Mouse (Mus musculus): ENCODE data around the gene Ssc4d. TPM values are rescaled to one million over a fixed set of nuclear protein-coding genes. Genes with fewer than 3 reads are reported as not detected.

The Ssc4d gene
- total RNA-seq, 2 experiments from 2014 or later, result 1.7 to 4.0 TPM

- intact Hi-C loops (cut with DNase I), result loop anchor here (5.0 kb wide), 1 partner anchor 80 kb away; no protein-coding TSS in a partner anchor
- peak in 1 of 2 experiments; percentile 47 for DNase-seq (ENCODE audit: extremely low spot score in 1 of 2, low spot score in 2 of 2)
Measured at GRCm38 (mm10) chr5:135982398-135982797, 8.1 kb upstream of the Ssc4d start.

GRCm38 (mm10) chr5:135979904-135980303 lies 5.6 kb upstream of the Ssc4d start, which contains the start of gene Zp3:
Gene Zp3 (plus strand): TSS chr5:135980099.
- intact Hi-C loops (cut with DNase I), result loop anchor here (5.0 kb wide), 1 partner anchor 82 kb away; no protein-coding TSS in a partner anchor
- no peak for DNase-seq (ENCODE audit: extremely low spot score in 1 of 2, low spot score in 2 of 2)

GRCm38 (mm10) chr5:135979381-135979780 lies 5.0 kb upstream of the Ssc4d start:
- DNase-seq (ENCODE audit: extremely low spot score in 1 of 2, low spot score in 2 of 2), result no peak
- intact Hi-C loops (cut with DNase I), result no loop called here

GRCm38 (mm10) chr5:135975893-135976668 lies 1.8 kb upstream of the Ssc4d start:
- intact Hi-C loops (cut with DNase I), result no loop called here

GRCm38 (mm10) chr5:135971876-135972275 lies 2.5 kb downstream of the Ssc4d start:
- intact Hi-C loops (cut with DNase I), result no loop called here
- no peak for DNase-seq (ENCODE audit: extremely low spot score in 1 of 2, low spot score in 2 of 2)

More at GRCm38 (mm10) chr5:135975893-135976668, 1.8 kb upstream of the Ssc4d start:
- no peak for DNase-seq (ENCODE audit: extremely low spot score in 1 of 2, low spot score in 2 of 2)

GRCm38 (mm10) chr5:135970247-135970646 lies 4.1 kb downstream of the Ssc4d start:
- no peak for DNase-seq (ENCODE audit: extremely low spot score in 1 of 2, low spot score in 2 of 2)
- intact Hi-C loops (cut with DNase I), result no loop called here

GRCm38 (mm10) chr5:135968781-135969180 lies 5.5 kb downstream of the Ssc4d start:
- no peak for DNase-seq (ENCODE audit: extremely low spot score in 1 of 2, low spot score in 2 of 2)
- intact Hi-C loops (cut with DNase I), result no loop called here

GRCm38 (mm10) chr5:135966866-135967265 lies 7.5 kb downstream of the Ssc4d start:
- intact Hi-C loops (cut with DNase I), result no loop called here
- no peak for DNase-seq (ENCODE audit: extremely low spot score in 1 of 2, low spot score in 2 of 2)

GRCm38 (mm10) chr5:135965501-135965930 lies 8.8 kb downstream of the Ssc4d start:
- intact Hi-C loops (cut with DNase I), result no loop called here

GRCm38 (mm10) chr5:135963280-135963627 lies 11.1 kb downstream of the Ssc4d start:
- intact Hi-C loops (cut with DNase I), result no loop called here
- no peak for DNase-seq (ENCODE audit: extremely low spot score in 1 of 2, low spot score in 2 of 2)

More at GRCm38 (mm10) chr5:135965501-135965930, 8.8 kb downstream of the Ssc4d start:
- DNase-seq (ENCODE audit: extremely low spot score in 1 of 2, low spot score in 2 of 2), result peak in 1 of 2 experiments; percentile 61

GRCm38 (mm10) chr5:135962492-135963279 lies 11.6 kb downstream of the Ssc4d start:
- DNase-seq (ENCODE audit: extremely low spot score in 1 of 2, low spot score in 2 of 2), result peak; percentile 97 to 99
- intact Hi-C loops (cut with DNase I), result no loop called here

- intact Hi-C loops (cut with DNase I), result no loop called here
- DNase-seq (ENCODE audit: extremely low spot score in 1 of 2, low spot score in 2 of 2), result no peak
Measured at GRCm38 (mm10) chr5:135962125-135962491, 12.2 kb downstream of the Ssc4d start.

GRCm38 (mm10) chr5:135960909-135961635 lies 13.3 kb downstream of the Ssc4d start:
- DNase-seq (ENCODE audit: extremely low spot score in 1 of 2, low spot score in 2 of 2), result no peak

GRCm38 (mm10) chr5:135959911-135960310 lies 14.4 kb downstream of the Ssc4d start:
- intact Hi-C loops (cut with DNase I), result no loop called here
- no peak for DNase-seq (ENCODE audit: extremely low spot score in 1 of 2, low spot score in 2 of 2)

More at GRCm38 (mm10) chr5:135960909-135961635, 13.3 kb downstream of the Ssc4d start:
- intact Hi-C loops (cut with DNase I), result no loop called here

- DNase-seq (ENCODE audit: extremely low spot score in 1 of 2, low spot score in 2 of 2), result no peak
- intact Hi-C loops (cut with DNase I), result no loop called here
Measured at GRCm38 (mm10) chr5:135958367-135958766, 16.0 kb downstream of the Ssc4d start.

GRCm38 (mm10) chr5:135957207-135957974 lies 16.9 kb downstream of the Ssc4d start:
- intact Hi-C loops (cut with DNase I), result no loop called here
- peak; percentile 95 to 96 for DNase-seq (ENCODE audit: extremely low spot score in 1 of 2, low spot score in 2 of 2)

- DNase-seq (ENCODE audit: extremely low spot score in 1 of 2, low spot score in 2 of 2), result no peak
- intact Hi-C loops (cut with DNase I), result no loop called here
Measured at GRCm38 (mm10) chr5:135956300-135957206, 17.8 kb downstream of the Ssc4d start.
